Mouse (Mus musculus): Measurements from ENCODE around the gene Impdh1.

- no peak for TF ChIP-seq CTCF (IDR thresholded peaks at IDR 0.05; ENCODE audit: low read depth)
- no peak for TF ChIP-seq EP300 (IDR thresholded peaks at IDR 0.05; ENCODE audit: low read depth)
Observed at GRCm38 (mm10) chr6:29168871-29169270, 47.3 kb downstream of the Impdh1 start.
